15 mouse cellular contexts compared by ENCODE assay signal in genomic region chr1:134614554-134614953, GRCm38 (mm10). TPM values are rescaled to one million over a fixed set of nuclear protein-coding genes. Genes with fewer than 3 reads are reported as not detected.
"Had no signal": no experiment of that assay in that cellular context is flagged by ENCODE, and none has a peak within 500 bp of the region (broad histone marks: within the 10 kb centered on the region; RNA-seq: fewer than 3 reads in every experiment).

No protein-coding gene starts in this region.

- ATAC-seq: intestine, embryonic 15.5 days had no signal

- H3K4me2 ChIP-seq: intestine, embryonic 15.5 days; limb, embryonic 12.5 days; lung, embryonic 15.5 days; neural tube, embryonic 15.5 days had no signal

- H3K27me3 ChIP-seq: intestine, embryonic 15.5 days; limb, embryonic 12.5 days; lung, embryonic 15.5 days; neural tube, embryonic 15.5 days had no signal

- DNase-seq: kidney, adult 18-20 months; kidney, postnatal 10 days; lung, postnatal 14 days; midbrain, embryonic 14.5 days; right cerebral cortex, adult 18-20 months; right cerebral cortex, postnatal 25 days; thymus, adult 18-20 months; thymus, postnatal 14 days had no signal

- H3K9me3 ChIP-seq: intestine, embryonic 15.5 days; limb, embryonic 12.5 days; lung, embryonic 15.5 days; midbrain, embryonic 10.5 days; neural tube, embryonic 15.5 days had no signal

- H3K27ac ChIP-seq: intestine, embryonic 15.5 days; limb, embryonic 12.5 days; lung, embryonic 15.5 days; midbrain, embryonic 10.5 days; neural tube, embryonic 15.5 days had no signal

- H3K4me3 ChIP-seq: intestine, embryonic 15.5 days; limb, embryonic 12.5 days; lung, embryonic 15.5 days; midbrain, embryonic 10.5 days; myocyte; neural tube, embryonic 15.5 days had no signal

- H3K9ac ChIP-seq: intestine, embryonic 15.5 days; limb, embryonic 12.5 days; lung, embryonic 15.5 days; neural tube, embryonic 15.5 days had no signal

- H3K4me1 ChIP-seq: intestine, embryonic 15.5 days; limb, embryonic 12.5 days; lung, embryonic 15.5 days; midbrain, embryonic 10.5 days; neural tube, embryonic 15.5 days had no signal

RNA-seq across cellular contexts. Expression of gene Syt2, which starts 31.9 kb away (rescaled TPM):
- total RNA-seq: liver, adult 2 months had no signal
- polyA plus RNA-seq: liver, adult 2 months had no signal
